Mouse (Mus musculus) urinary bladder, adult 18-20 months (tissue): ENCODE measurements around the gene Ppp1r1a.

Experiments used
- DNase-seq, 2 experiments: peaks; one replicate each; pipeline ENCODE4 v3.0.0; 2022; ENCODE audit warnings: low spot score in 2 of 2, mixed read lengths in 2 of 2

The Ppp1r1a gene

DNA sequence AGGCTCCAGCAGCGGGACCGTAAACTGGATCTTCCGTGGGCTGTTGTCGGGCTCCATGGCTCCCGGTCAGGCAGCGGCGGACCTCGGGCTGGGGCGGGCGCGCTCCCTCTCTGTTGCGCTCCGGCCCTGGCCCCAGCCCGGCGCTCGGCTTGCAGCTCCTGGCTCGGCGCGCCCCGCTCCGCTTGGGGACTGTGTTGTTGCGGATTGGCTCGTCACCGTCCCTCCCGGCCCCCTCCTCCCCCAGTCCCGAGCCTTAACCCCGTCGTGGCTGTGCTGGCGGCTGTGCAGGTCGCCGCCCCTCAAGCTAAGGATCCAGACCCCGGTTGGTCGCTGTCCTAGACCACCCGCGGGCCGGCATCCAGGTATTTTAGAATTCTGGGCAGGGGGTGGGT, at the start of gene Ppp1r1a:
TSS of gene Ppp1r1a (minus strand) at position 182 of the 392 bp plus-strand sequence.
- DNase-seq: peak in 1 of 2 experiments; percentile 21

DNA sequence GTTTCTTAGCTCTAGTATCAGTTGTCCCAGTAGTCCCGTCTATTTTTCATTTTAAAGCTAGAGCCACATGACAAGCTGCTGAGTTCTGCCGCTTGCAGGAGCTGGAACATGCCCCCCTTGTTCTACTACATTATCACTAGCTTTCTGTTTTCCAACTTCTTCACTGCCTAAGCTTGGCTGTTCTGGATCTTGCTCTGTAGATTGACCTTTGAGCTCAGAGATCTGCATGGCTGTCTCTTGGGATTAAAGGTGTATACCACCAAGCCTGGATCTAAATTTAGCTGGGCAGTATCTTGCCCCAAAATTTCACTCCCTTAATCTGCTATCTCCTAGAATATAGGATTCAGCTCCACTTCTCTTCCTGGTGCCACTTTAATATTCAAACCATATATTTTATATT, 48.1 kb upstream of the Ppp1r1a start:
- DNase-seq: no peak

DNA sequence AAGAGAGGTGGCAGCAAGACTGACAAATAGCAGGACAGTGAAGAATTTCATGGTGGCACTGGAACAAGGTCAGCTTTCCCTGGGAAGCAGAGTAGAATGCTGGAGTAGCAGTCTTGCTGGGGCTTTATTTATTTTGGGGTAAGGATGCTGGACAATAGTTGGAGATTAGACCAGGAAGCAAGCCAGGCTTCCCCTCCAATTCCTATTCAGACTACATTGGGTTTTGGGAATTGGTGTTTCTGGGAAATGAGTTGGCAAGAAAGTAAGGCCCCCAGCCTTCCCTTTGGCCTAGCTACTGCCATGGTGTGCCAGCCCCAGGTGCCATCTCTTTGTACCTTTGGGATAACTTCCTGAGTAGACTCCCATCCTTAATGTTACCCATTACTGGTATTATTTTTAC, 27.2 kb upstream of the Ppp1r1a start, which contains the start of gene Glycam1:
TSS of gene Glycam1 (minus strand) at position 101 of the 400 bp plus-strand sequence.
- no peak for DNase-seq

GRCm38 (mm10) chr15:103552096-103552690, 14.4 kb upstream of the Ppp1r1a start:
- no peak for DNase-seq

- DNase-seq: no peak
Measured at GRCm38 (mm10) chr15:103551053-103551452, 13.2 kb upstream of the Ppp1r1a start.

DNA sequence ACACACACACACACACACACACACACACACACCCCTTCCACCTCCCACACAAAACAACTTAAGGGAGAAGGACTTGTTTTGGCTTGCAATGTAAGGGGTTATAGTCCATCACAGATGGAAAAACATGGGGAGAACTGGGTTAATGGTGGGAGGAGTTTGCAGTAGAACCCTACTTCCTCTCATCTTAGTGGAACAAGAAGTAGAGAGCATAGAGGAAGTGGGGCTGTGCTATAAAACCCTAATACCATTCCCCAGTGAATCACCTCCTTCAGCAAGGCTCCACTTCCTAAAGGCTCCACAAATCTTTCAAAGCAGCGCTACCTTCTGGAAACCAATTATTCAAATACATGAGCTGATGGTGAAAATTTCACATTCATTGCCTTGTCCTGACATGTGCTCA, 11.7 kb upstream of the Ppp1r1a start:
- no peak for DNase-seq

DNA sequence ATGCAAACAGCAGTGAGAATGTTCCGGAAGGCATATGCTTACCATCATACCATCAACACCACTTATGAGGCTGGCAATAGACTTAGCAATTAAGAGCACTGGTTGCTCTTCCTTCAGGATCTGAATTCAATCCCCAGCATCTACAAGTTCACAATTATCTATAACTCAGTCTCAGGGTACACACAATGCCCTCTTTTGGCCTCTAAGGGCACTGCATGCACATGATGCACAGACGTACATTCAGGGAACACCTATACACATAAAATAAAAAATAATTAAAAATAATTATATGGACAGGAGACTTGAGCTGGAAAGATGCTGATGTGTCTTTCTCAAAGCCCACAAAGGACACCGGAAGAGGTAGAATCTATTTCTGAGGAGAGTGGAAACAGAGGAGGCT, 10.2 kb upstream of the Ppp1r1a start:
- no peak for DNase-seq

- no peak for DNase-seq
Measured at GRCm38 (mm10) chr15:103542526-103542925, 4.7 kb upstream of the Ppp1r1a start.

DNA sequence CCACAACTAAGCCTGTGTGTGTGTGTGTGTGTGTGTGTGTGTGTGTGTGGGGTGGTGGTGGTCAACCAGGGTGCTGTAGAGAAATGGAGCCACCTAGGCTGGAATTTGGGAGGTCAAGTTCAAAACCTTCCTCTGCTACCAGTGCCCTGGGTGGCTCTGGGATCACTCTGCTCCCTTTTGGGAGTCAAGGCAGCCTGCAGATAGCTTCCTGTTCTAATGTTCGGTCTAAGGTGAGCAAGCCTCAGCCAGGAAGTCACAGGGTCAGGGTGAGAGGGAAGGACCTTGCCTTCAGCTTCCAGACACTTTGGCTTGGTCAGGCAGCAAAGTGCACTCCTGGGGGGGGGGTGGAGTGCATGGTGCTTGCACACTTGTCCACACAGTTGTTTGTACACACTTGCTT, 2.8 kb upstream of the Ppp1r1a start:
- no peak for DNase-seq

- no peak for DNase-seq
Measured at GRCm38 (mm10) chr15:103539259-103539658, 1.5 kb upstream of the Ppp1r1a start.

- DNase-seq: no peak
Measured at GRCm38 (mm10) chr15:103537011-103537821, 587 bp downstream of the Ppp1r1a start.

- DNase-seq: no peak
Measured at GRCm38 (mm10) chr15:103536456-103536855, 1.3 kb downstream of the Ppp1r1a start.

- DNase-seq: no peak
Measured at GRCm38 (mm10) chr15:103535786-103536185, 2.0 kb downstream of the Ppp1r1a start.

DNA sequence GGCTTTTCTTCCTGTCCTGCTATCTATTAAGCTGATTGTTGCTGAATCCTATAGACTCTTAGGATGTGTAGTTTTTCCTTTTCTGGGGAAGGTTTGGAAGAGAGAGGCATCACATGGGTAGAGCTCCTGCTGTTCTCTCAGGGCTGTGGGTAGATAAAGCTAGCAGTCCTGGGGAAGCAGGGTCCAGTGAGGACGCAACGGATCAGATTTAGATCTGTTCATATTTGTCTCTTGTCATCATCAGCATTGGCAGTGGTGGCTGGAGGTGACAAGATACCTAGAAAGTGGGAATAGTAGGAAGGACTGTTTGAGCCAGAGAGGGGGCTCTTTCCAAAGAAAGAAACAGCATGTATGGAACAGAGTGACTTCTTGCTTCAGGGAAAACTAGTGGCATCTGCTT, 2.8 kb downstream of the Ppp1r1a start:
- no peak for DNase-seq

- no peak for DNase-seq
Measured at GRCm38 (mm10) chr15:103534054-103534620, 3.7 kb downstream of the Ppp1r1a start.

GRCm38 (mm10) chr15:103530372-103530771, 7.4 kb downstream of the Ppp1r1a start:
- DNase-seq: no peak

DNA sequence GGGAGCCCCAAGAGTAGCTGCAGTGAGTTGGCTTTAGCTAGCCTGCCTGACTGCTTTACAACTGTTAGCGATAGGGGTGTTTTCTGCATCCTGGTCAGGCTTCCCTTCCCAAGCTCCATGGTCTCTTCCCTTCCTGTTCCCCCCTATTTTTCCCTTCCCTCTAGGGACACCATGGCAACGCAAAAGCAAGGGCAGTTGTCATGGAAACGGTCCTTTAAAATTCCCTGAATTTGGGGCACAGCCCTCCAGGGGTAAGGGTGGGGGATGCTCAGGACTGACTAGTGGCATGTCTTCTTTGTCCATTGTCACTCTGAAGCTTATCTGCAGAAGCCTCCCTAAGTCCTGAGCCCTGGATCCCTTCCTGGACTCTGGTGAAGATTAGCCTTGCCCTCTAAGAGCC, 14.6 kb downstream of the Ppp1r1a start:
- DNase-seq: no peak

DNA sequence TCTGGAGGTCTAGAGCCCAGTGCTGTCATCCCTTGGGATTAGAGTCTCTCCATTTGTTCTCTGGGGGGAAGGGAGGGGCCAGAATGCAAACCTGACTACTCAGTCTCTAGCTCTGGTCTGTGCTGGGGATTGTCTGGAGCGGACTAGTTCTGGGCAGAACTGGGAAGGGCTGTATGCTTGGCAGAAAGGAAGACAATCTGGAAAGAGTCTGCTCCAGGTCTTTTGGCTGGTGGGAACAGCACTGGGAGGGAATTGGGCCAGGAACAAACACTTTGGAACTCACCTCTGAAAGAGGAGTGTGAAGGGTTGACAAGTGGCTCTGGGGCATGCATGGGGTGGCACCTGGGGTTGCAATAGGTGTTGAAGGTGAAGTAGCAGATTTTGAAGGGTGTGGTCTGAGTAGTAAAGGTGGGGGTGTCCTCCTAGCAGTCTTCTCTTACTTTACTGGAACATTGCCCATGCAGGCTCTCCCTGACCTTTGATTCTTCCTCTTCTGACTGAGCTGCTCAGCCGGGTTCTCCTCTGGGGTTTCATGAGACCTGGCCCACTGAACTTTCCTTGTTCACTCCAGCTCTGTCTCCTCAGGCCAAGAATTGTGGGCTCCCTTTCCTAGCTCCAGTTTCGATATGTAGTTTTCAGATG, 15.2 kb downstream of the Ppp1r1a start:
- DNase-seq: no peak

DNA sequence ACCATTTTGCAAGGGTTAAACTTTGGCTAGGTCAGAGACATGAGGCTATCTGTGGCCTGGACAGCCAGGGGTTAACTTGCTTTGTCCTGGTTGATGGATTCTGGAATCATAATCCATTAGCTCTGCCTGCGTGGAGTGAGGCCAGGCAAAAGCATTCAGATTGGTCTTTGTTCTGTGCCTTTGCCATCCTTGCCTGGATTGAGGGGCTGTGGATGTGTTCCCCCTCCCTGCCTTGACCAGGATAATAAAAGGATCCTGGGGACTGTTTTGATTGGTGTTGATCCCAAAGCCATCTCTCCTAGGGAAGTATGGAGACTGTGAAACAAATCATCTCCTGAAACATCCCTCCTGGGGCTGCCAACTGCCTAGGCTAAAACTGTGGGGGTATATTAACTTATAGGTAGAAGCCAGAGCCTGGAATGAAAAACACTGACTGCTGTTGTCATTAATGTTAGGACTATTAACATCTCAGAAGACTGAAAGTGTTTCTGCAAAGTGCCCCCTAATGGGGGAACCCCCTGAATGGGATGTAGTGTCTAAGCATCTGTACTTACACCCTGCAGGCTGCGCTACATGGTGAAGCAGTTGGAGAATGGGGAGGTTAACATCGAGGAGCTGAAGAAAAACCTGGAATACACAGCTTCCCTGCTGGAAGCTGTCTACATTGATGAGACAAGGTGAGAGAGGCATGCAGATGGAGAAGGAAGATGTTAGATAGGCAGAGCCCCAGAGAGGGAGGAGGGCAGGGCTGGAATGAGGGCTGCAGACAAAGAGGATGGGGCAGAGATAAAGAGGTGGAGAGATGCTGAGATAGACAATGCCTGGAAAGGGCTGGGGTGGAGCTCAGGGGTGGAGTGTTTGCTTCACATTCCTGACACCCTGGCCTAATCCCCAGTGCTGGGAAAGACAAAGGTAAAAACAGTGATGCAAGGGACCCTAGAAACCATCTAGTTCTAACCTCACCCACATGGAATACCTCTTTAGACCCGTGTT, 18.1 kb downstream of the Ppp1r1a start:
- no peak for DNase-seq

DNA sequence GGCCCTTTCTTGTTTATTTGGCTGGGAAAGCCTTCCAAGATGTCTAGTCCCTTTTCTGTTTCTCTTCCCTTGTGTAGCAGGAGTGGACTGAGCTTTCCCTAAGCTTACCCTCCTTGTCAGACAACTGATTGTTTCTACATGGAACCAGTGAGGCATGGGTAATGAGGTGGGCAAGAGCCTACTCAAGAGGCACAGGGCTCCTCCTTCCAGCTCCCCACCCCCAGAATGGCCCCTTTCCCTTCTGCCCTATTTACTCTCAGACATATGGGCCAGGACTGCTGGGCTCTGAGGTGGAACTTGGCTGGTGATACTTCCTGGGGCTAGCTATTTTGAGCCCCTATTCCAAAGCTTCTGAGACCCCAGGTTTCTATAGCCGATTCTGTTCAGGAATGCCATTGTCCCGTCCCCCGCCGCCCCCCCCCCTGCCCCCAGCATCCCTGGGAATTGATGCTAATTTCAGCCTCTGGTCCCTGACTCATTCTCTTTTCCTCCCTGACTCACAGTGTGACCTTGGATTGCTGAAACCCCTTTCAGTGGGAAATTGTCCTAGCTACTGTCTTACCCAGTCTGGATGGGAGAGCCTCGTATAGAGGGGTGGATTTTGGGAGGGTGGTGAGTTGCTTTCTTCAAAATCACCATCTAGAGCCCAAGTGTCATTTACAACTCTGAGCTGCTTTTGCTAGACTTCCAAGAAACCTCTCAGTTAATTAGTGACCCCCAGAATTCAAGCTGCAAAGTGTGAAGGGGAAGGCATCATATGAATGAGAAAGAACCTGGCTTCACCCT, 19.0 kb downstream of the Ppp1r1a start:
- DNase-seq: no peak
